Mouse (Mus musculus) liver, embryonic 14.5 days (tissue): ENCODE measurements around the gene Slk.

Experiments
- CTCF ChIP-seq: IDR thresholded peaks from 2 replicates; pipeline ENCODE4 v1.5.1; 2016; ENCODE audit warnings: antibody characterized with exemption, low read depth, control low read depth
- EP300 ChIP-seq: IDR thresholded peaks from 2 replicates; pipeline ENCODE4 v1.6.1; 2016; ENCODE audit warnings: antibody characterized with exemption, low read depth

- TF ChIP-seq CTCF (no peak), EP300 (no peak)
Observed at GRCm38 (mm10) chr19:47570042-47570441, 9.4 kb upstream of the Slk start.
